Mouse (Mus musculus) bone marrow, adult 2 months (tissue): ENCODE measurements at regions not wholly inside any gene's neighbourhood (a gene's known extent, or its start where the extent isn't known, plus 50 kb on each side); places are given as distances from the start of the nearest gene placed in this dataset.

Source experiments
- H3K27ac ChIP-seq: fragments of 200-500 bp; 2 replicates; pipeline ENCODE4 v1.5.1; 2012; ENCODE audit warnings: low read depth, mild to moderate bottlenecking, control low read depth, inconsistent platforms, low read length; ENCODE audit not compliant: control insufficient read depth, poor library complexity, insufficient read depth
- H3K4me1 ChIP-seq: fragments of 200-500 bp; 2 replicates; pipeline ENCODE4 v1.6.1; 2011; ENCODE audit warnings: low read length; ENCODE audit not compliant: control insufficient read depth, insufficient read depth
- H3K4me3 ChIP-seq: fragments of 200-500 bp; replicated peaks from 2 replicates; pipeline ENCODE3; 2011; ENCODE audit warnings: mild to moderate bottlenecking, low read depth, low read length, control low read depth; ENCODE audit not compliant: control insufficient read depth
- CTCF ChIP-seq: fragments of 200-500 bp; IDR thresholded peaks from 2 replicates; pipeline ENCODE4 v1.5.1; 2011; ENCODE audit warnings: low read length, control low read depth; ENCODE audit not compliant: control insufficient read depth, insufficient read depth
- POLR2A ChIP-seq: fragments of 200-500 bp; IDR thresholded peaks from 2 replicates; pipeline ENCODE4 v1.6.1; 2011; ENCODE audit warnings: low read depth, mild to moderate bottlenecking, control low read depth, low read length, borderline replicate concordance; ENCODE audit not compliant: control insufficient read depth
- WGBS: fragments of 180-500 bp; shearing (Covaris S2); methylation state at CpG from one replicate; pipeline ENCODE4 v1.1.7; 2018; 5-methylcytosine and 5-hydroxymethylcytosine counted together

DNA sequence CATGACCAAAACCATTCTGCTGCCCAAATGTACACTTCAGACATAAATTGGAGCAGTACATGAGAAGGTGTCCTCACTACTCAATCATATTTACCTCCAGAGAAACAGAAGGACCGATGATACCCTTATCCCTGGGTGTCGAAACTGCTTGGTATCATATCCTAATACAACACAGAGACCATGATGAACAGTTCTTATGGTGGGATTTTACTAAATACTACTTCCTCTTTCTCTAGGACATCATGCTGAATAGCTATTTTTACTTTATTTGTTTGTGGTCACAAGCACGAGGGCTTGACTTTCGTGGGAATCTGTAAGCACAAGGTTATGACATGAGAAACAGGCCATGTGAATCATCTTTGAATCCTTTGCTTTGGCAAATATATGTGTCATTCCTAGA is 227.7 kb upstream of the Rnd3 start:
- Histone ChIP-seq H3K4me1 (no peaks in the 10 kb centered on the region), H3K4me3 (no peak overlapping the region), H3K27ac (no peak overlapping the region)
- TF ChIP-seq POLR2A = no peak
- TF ChIP-seq CTCF = no peak
- 23% methylated on average over 4 of the region's 4 CpGs for WGBS

DNA sequence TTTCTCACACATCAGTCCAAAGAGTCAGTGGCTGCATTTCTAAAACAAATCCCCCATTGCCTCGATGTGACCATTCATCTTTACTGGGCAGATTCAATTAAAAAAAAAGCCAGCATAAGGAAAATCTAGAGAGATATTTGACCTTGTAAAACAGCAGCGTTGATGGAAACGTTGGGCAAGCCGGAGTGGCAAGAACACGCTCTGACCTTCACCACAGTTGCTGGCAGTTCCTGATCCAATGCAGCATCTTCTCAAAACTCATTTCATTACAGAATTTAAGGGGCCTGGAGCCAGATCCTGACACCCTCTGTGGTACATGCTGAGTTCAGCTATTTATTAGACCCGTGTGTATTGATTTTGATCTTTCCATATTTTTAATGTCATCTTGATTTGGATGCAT is 225.7 kb upstream of the Rnd3 start:
- TF ChIP-seq POLR2A = no peak
- no peak for TF ChIP-seq CTCF
- WGBS = 85% methylated on average over 6 of the region's 6 CpGs
- H3K4me1 ChIP-seq = no peaks in the 10 kb centered on the region
- H3K4me3 ChIP-seq = no peak overlapping the region
- H3K27ac ChIP-seq = no peak overlapping the region

DNA sequence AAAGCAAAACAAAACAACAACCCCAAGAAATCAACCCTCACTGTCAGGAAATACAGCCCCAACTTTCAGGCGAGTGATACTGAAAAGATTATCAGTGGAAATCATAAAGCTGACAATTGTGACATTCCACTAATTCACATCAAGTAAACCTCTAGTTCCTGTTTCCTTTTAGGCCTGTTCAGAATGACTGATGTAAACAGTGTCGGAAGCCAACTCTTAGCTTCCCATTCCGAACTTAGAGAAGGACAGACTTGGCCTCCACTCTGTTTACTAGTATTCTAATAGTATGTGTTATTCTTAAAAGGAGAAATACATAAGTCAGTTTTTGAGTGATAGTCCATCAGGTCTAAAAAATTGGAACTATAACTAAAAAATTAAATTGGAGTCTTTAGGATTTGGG is 223.9 kb upstream of the Rnd3 start:
- Histone ChIP-seq H3K27ac (no peak overlapping the region), H3K4me3 (no peak overlapping the region), H3K4me1 (no peaks in the 10 kb centered on the region)
- WGBS = 21% methylated on average over 3 of the region's 3 CpGs
- TF ChIP-seq POLR2A (no peak), CTCF (no peak)

DNA sequence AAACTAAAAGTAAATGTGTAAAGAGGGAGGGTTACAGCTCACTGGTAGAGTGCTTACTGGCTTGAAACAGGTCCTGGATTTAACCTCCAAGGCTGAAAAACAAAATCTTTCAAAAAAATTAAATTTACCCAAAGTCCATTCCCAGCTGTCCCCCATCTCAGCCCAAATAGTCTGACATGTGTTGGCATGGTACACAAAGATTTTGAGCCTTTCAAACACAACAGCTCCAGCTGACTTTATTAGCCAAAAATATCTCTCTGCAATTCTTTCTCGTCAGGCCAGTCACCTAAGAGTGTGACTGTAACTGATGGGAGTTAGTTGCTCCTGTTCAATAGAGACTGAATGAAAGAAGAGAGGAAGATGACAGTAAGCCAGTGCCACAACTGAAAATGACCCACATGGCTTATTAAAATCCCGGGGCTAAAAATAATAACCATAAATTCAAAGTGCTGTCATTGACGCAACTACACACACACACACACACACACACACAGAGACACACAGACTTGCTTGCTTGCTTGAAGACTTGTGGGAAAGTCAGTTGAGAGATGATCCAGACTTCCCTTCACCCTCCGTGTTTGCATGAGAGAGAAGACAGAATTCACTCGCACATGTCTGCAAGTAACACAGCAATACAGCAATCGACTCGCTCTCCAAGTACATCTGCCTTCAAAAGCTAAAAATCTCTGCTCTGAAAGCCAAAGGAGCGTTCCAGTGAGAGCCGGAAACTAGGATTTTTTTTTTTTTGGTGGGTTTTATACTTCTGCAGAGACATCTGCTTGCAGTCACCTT is 214.1 kb upstream of the Rnd3 start:
- Histone ChIP-seq H3K27ac (no peak overlapping the region), H3K4me1 (no peaks in the 10 kb centered on the region), H3K4me3 (no peak overlapping the region)
- TF ChIP-seq POLR2A (no peak), CTCF (no peak)
- WGBS = 55% methylated on average over 9 of the region's 9 CpGs

DNA sequence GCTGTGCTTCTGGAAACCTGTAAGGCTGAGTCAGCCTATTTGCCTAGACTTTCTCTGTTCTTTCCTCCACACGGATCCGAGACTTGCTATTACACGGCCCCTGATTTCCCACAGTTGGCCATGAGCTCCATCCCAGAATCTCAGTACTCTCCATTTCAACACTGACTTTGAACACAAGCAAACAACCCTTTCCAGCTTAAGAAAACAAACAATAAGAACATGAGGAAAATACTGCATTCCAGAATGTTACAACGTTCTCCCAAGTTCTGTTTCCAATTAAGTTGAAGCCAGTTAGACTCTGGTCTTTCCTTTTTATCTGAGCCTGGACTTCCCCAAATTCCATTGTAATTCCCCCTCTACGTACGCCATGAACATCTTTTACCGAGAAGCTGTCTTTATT is 206.4 kb upstream of the Rnd3 start:
- H3K4me3 ChIP-seq = no peak overlapping the region
- no peak overlapping the region for H3K27ac ChIP-seq
- TF ChIP-seq POLR2A (no peak), CTCF (no peak)
- no peaks in the 10 kb centered on the region; the same call in 1 of the 2 replicates for H3K4me1 ChIP-seq
- 82% methylated on average over 7 of the region's 7 CpGs for WGBS

DNA sequence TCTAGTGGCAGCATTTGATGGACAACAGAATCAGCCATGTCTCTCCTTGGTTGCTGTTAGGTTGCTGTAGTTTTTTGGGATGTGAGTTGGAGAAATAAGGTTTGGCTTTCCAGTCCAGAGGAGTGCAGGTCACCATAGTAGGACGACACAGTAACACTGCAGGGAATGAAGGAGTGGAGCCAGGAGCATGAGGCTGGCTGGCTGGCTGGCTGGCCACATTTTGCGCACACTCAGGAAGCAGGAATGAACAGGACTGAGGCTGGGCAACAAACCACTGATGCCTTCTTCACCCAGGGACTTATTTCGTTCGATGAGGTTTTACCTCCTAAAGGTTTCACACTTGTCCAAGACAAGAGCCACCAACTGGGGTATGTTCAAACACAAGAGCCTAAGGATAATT is 205.9 kb upstream of the Rnd3 start:
- WGBS = 76% methylated on average over 4 of the region's 4 CpGs
- Histone ChIP-seq H3K27ac (no peak overlapping the region), H3K4me3 (no peak overlapping the region), H3K4me1 (no peaks in the 10 kb centered on the region; the same call in 1 of the 2 replicates)
- TF ChIP-seq CTCF (no peak), POLR2A (no peak)

DNA sequence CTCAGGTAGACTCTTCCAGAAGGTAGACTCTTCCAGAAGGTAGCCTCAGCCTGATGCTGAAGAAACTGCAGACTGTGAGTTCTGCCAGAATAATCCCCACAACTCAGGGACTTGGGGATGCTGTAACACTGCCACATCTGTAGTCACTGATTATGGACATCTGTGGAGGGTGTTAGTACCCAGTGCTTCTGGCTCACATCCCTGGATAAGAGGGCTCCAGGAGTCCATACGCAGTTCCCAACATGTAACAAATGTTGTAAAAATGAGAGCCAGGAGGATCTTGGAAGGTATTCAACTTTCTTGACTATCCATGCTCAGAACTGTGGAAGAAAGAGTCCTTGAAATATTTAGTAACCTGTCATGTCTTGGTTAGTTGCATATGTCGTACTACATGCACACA is 200.7 kb upstream of the Rnd3 start:
- no peaks in the 10 kb centered on the region; the same call in 1 of the 2 replicates for H3K4me1 ChIP-seq
- H3K4me3 ChIP-seq = no peak overlapping the region
- no peak overlapping the region for H3K27ac ChIP-seq
- TF ChIP-seq CTCF (no peak), POLR2A (no peak)
- WGBS = 83% methylated on average over 2 of the region's 2 CpGs

DNA sequence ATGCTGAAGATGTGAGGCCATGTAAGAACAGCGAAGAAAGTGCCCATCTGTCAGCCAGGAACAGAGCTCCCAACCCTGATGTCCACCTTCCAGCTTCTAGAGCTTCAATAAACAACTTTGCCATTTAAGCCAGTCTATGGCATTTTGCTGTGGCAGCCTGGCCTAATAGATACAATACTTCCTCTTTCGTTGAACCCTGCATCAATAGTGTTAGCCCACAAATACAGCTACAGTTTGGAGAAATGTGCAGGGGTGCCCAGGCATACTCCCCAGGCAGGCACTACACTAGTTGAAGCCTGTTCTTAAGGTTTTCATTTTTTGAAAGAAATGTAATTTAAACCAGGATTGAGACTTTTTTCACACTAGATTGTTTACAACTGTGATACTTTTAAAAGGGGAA is 199.9 kb upstream of the Rnd3 start:
- no peak overlapping the region for H3K27ac ChIP-seq
- 34% methylated on average over 2 of the region's 2 CpGs for WGBS
- no peaks in the 10 kb centered on the region; the same call in 1 of the 2 replicates for H3K4me1 ChIP-seq
- H3K4me3 ChIP-seq = no peak overlapping the region
- no peak for TF ChIP-seq POLR2A
- no peak for TF ChIP-seq CTCF
